Mouse (Mus musculus) frontal cortex, postnatal 25 days (tissue): ENCODE measurements at regions not wholly inside any gene's neighbourhood (a gene's known extent, or its start where the extent isn't known, plus 50 kb on each side); places are given as distances from the start of the nearest gene placed in this dataset.
A peak's percentile ranks its signal among the peaks of the same experiment; 100 is the strongest.

ENCODE experiments used
- DNase-seq, 2 experiments: peaks; one replicate each; pipeline ENCODE4 v3.0.0; 2022; ENCODE audit warnings: low spot score in 2 of 2

DNA sequence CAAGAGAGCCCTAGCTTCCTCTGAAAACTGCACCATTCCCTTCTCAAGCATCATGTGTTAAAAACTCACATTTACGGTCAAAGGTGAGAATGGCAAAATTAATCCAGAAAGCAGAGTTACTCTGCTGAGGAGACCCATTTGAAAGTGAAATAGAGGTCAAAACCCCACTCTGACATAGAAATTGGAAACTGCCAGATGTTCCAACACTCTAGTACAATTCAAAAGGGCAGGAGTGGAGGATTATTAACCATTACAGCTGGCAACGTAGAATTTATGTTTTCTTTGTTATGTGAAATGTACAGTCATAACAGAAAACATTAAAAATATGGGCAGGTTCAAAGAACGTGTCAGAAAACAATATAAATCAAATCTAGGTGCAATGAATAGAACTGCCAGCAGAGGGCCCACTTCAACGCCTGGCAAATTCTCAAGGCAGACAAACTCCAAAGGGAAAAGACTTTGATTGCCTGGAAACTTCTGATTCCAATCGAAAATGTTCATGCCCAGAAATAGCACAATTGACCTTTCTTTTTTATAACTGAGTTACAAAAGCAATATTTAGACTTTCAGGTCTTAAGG is 54.2 kb upstream of the Rfpl4b start:
- peak; percentile 36 to 40 for DNase-seq

DNA sequence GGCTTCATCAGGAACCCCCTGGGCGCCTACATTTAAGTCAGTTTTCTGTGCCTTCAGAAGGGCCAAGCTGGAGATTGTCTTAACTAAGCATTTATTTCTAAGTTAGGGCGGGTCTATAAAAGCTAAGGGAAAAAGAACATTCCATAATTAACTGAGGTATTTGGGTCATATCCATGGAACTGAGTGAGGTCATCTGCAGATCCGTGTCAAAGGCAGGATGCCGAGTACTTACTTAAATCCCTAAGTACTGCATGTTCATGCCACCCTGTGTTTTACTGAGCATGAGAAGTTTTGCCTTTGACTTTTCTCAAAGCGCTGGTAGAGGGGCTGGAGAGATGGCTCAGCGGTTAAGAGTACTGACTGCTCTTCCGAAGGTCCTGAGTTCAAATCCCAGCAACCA is 57.7 kb upstream of the Rfpl4b start:
- DNase-seq = no peak

GRCm38 (mm10) chr10:38880642-38881187 is 59.1 kb upstream of the Rfpl4b start:
- DNase-seq = no peak

- no peak for DNase-seq
These were observed 60.6 kb upstream of the Rfpl4b start for GRCm38 (mm10) chr10:38882154-38882553.

DNA sequence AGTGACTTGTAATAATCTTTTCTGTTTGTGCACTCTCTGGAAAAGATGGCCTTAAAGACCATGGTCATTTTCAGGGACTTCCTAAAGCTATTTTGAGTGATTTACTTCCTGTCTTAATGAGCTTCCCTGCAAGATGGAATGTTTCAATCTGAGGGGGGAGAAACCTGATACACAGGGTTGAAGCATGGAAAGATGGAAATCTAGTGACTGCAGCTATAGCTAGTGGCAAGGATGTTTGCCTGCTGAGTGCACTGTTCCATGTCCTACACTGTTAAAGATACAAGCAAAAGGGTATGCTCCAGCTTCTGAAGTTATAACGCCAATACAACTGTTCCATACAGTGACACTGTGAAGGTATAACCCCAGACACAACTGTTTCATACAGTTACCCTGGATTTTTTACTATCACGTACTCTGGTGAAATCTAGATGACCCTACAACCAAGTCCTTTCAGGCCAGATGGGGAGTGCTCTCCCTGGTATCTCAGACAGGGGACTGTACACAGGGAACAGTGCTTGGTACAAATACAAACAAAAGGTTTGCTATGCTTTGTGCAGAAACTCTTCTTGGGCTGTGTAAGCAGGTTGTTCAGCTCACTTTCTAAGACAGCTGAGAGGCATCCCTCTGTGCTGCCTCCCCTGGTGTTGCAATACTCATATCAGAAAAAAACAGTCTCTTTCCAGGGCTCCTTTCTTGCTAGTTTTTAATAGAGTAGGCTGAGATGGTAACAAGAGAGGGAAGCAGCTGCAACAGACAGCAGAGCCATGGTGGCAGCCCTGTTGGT is 62.4 kb upstream of the Rfpl4b start:
- DNase-seq = no peak

- no peak for DNase-seq
These were observed 63.1 kb upstream of the Rfpl4b start for GRCm38 (mm10) chr10:38884641-38885040.

DNA sequence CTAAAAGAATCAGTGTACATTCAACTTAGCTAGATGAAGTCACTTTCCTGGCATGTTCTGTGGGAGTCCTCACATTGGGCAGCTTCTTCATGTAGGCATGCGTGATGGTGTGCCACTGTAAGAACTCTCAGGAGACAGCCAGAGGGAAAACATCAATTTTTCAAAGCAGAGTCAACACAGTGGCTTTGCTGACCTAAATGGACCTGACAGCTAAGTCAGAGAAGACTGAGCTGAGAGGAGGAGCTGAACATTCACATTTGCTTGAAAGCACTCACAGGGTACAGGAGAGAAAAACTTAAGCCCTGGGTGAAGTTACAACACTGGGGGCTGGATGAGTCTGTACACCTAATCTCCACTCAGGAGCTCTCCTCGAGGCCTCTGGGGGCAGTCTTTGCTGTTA is 64.9 kb upstream of the Rfpl4b start:
- no peak for DNase-seq

DNA sequence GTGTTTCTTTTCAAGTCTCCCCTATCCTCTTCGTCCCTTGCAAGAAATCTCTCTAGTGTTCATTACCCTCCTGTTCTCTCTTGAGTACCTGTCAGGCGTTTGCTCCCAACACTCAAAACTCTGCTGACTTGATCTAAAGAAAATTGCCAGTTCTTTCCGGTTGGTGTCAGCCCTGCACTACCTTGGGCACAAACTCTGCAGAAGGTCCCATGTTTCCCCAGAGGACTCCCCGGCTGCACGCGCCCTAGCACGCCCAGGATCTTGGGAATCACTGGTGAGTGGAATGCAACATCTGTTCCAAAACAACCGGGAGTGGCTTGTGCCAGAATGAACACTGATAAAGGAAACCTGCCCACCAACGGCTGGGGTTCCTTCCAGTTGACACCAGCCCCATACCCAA is 66.3 kb upstream of the Rfpl4b start:
- no peak for DNase-seq

DNA sequence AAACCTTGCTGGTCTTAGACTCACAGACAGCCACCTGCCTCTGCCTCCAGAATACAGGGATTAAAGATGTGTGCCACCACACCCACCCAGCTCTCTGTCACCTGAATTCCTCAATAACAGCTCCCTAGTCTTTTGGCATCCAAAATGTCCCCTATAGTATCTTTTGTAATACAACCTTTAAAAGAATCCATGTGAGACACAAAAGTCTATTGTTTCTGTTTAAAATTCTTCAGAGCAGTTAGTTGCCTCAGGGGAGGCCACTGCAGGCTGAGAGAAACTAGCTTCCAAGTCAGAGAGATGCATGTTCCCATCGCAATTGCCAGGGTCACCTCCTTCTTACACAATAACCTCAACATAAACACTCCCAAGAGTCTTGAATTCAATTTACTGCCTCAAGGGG is 70.6 kb upstream of the Lama4 start:
- DNase-seq = no peak

DNA sequence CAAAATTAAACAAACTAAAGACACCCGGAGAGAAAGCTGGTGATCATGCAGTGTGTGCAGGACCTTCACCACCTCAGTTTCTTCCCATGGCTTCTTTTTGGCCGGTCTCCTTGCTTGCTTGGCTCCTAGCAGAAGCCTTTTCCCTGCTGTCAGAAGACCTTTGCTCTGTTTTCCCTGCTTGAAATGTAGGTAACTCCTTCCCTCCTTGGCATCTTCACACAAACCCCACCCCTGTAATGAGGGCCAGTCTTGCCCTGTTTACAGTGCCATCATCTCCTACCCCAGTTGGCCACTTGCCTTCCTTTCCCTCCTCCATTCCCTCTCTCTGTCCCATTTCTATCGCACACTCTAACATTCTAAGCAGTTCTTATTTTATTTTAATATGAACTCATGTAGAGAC is 69.7 kb upstream of the Lama4 start:
- no peak for DNase-seq

DNA sequence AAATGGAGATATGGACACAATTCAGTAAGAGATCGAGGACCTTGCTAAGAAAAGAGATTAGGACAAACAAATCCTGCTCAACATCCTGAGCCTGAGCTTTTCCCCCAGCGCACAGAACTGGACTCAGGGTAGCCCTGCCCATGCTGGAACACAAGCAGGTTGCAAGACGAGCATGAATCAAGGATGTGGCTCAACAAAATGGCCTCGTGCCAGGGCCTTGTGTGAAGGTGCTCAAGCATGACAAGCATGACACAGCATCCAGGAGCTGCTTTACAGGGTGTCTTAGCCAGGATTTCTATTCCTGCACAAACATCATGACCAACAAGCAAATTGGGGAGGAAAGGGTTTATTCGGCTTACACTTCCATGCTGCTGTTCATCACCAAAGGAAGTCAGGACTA is 67.7 kb upstream of the Lama4 start:
- no peak for DNase-seq

GRCm38 (mm10) chr10:38906121-38906520 is 59.2 kb upstream of the Lama4 start:
- DNase-seq = no peak

- DNase-seq = no peak
These were observed 57.5 kb upstream of the Lama4 start for GRCm38 (mm10) chr10:38907835-38908234.

DNA sequence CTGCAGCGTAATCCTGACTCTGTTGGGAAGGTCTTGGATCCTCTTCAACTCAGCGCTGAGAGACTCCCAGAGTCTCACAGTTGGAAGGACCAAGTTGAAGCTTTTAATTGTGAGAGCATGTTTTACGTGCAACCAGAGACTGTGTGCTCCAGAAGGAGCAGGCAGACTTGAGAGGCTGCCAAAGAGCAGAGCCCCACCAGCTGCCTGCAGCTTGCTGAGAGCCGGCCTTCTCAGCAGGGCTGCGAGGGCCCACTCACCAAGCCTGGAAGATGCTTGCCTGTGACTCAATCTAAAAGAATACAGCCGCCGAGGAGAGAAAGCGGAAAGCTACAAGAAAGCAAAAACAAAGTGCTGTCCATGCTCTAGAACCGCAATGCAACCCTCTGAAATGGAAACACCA is 57.0 kb upstream of the Lama4 start:
- DNase-seq = peak; percentile 46 to 51

DNA sequence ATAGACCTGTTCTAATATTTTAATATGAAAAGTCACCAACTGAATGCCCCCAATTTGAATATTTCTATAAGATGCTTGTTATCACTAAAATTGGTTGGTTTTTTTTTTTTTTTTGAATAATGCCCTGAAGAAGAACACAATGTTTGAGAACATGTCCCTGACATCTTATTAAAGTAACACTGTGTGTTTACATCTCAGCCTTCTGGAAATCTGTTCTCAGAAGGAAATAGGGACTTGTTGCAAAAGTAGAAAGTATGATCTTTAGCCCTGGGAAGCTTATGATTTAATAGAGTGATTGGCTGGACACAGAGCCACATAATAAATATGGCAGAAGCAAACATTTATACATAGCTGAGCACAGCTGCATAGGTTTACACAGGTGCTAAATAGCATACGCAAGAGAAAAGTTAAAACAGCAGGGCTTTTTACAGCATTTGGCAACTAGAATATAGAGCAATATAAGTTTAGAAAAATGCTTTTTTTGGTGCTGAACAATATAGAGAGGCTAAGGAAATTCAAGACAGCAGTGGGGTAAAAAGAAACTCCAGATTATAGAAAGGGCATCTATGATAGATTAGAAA is 56.1 kb upstream of the Lama4 start:
- no peak for DNase-seq

GRCm38 (mm10) chr10:38909843-38910242 is 55.5 kb upstream of the Lama4 start:
- DNase-seq = no peak

GRCm38 (mm10) chr10:38913013-38913412 is 52.3 kb upstream of the Lama4 start:
- no peak for DNase-seq
